Mouse (Mus musculus) stomach, postnatal 0 days (tissue): Measurements from ENCODE around the gene Zfp472. TPM values are rescaled to one million over a fixed set of nuclear protein-coding genes. Genes with fewer than 3 reads are reported as not detected.
A peak's percentile ranks its signal among the peaks of the same experiment; 100 is the strongest.

Experiments used
- ATAC-seq: fragments of 200-750 bp; cut with Nextera tagmentation; 2 replicates; pipeline ENCODE4 v1.8.0; 2017; ENCODE audit not compliant: low FRiP score, low TSS enrichment
- DNase-seq: peaks from one replicate; pipeline ENCODE4 v3.0.0-alpha.2; 2016; ENCODE audit warnings: low spot score
- H3K27ac ChIP-seq: fragments of 300-500 bp; sonication (generic); replicated peaks from 2 replicates; pipeline ENCODE4 v1.5.1; 2014; ENCODE audit warnings: mild to moderate bottlenecking, control low read depth
- H3K27me3 ChIP-seq: fragments of 300-500 bp; sonication (generic); 2 replicates; pipeline ENCODE4 v1.6.1; 2014; ENCODE audit warnings: low read length; ENCODE audit not compliant: control insufficient read depth, insufficient read depth
- H3K36me3 ChIP-seq: fragments of 300-500 bp; sonication (generic); 2 replicates; pipeline ENCODE4 v1.6.1; 2014; ENCODE audit warnings: low read length, mixed read lengths; ENCODE audit not compliant: control insufficient read depth, insufficient read depth
- H3K4me1 ChIP-seq: fragments of 300-500 bp; sonication (generic); replicated peaks from 2 replicates; pipeline ENCODE4 v1.6.1; 2014; ENCODE audit warnings: antibody characterized with exemption; ENCODE audit not compliant: control insufficient read depth, insufficient read depth
- H3K4me2 ChIP-seq: fragments of 300-500 bp; sonication (generic); replicated peaks from 2 replicates; pipeline ENCODE4 v1.6.1; 2014; ENCODE audit warnings: low read depth, mild to moderate bottlenecking, control low read depth, moderate library complexity
- H3K4me3 ChIP-seq: fragments of 300-500 bp; sonication (generic); 2 replicates; pipeline ENCODE4 v1.5.1; 2014; ENCODE audit warnings: low read depth, low read length, control low read depth
- H3K9ac ChIP-seq: fragments of 300-500 bp; sonication (generic); 2 replicates; pipeline ENCODE4 v1.6.1; 2014; ENCODE audit warnings: mild to moderate bottlenecking, low read length, control low read depth, mixed read lengths
- H3K9me3 ChIP-seq: fragments of 300-500 bp; sonication (generic); 2 replicates; pipeline ENCODE4 v1.6.1; 2016; ENCODE audit warnings: low read length; ENCODE audit not compliant: control insufficient read depth
- CTCF ChIP-seq: IDR thresholded peaks from 2 replicates; pipeline ENCODE4 v1.5.1; 2016; ENCODE audit warnings: antibody characterized with exemption, low read depth, mild to moderate bottlenecking, moderate library complexity
- EP300 ChIP-seq: optimal IDR thresholded peaks from 2 replicates; pipeline ENCODE3; 2016; ENCODE audit warnings: antibody characterized with exemption
- WGBS: fragments of 180-500 bp; shearing (Covaris S2); extraction: QIAGEN DNeasy Blood & Tissue Kit; methylation state at CpG from one replicate; pipeline ENCODE4 v1.1.7; 2014; 5-methylcytosine and 5-hydroxymethylcytosine counted together
- polyA plus RNA-seq: library from polyadenylated mRNA; unstranded; fragments of >200 nt; fragmentation: Nextera tagmentation; extraction: Ambion mirVana; gene quantifications from 2 replicates; pipeline ENCODE4 v1.2.1, GENCODE M21; 2015

Zfp472 gene
- polyA plus RNA-seq, 1 experiment from 2014 or later: 5.6 TPM

- H3K9ac ChIP-seq: no peak overlapping the region
- TF ChIP-seq EP300 (no peak), CTCF (no peak)
- no peaks in the 10 kb centered on the region for H3K36me3 ChIP-seq
- no peaks in the 10 kb centered on the region for H3K9me3 ChIP-seq
- WGBS: 78% methylated on average over 5 of the region's 5 CpGs
- ATAC-seq (no peak), DNase-seq (peak; percentile 34)
- H3K27me3 ChIP-seq: no peaks in the 10 kb centered on the region
- no peaks in the 10 kb centered on the region for H3K4me1 ChIP-seq
- H3K4me3 ChIP-seq: no peak overlapping the region
- no peak overlapping the region for H3K27ac ChIP-seq
- H3K4me2 ChIP-seq: no peak overlapping the region
These were observed 37.8 kb upstream of the Zfp472 start for GRCm38 (mm10) chr17:32927803-32928202.

GRCm38 (mm10) chr17:32939831-32940230 lies 25.8 kb upstream of the Zfp472 start:
- TF ChIP-seq EP300 (no peak), CTCF (no peak)

GRCm38 (mm10) chr17:32943661-32944060 lies 22.0 kb upstream of the Zfp472 start:
- WGBS: 92% methylated on average over 3 of the region's 3 CpGs
- Histone ChIP-seq H3K4me1 (peaks cover 4% of the 10 kb centered on the region), H3K27ac (no peak overlapping the region), H3K27me3 (no peaks in the 10 kb centered on the region), H3K4me2 (no peak overlapping the region), H3K36me3 (peaks cover 2% of the 10 kb centered on the region; the same call in 1 of the 2 replicates), H3K9me3 (no peaks in the 10 kb centered on the region), H3K4me3 (no peak overlapping the region), H3K9ac (no peak overlapping the region)
- TF ChIP-seq EP300: no peak
- TF ChIP-seq CTCF: no peak
- DNase-seq (no peak), ATAC-seq (no peak)

More at GRCm38 (mm10) chr17:32939831-32940230, 25.8 kb upstream of the Zfp472 start:
- DNase-seq: no peak
- no peak overlapping the region for H3K27ac ChIP-seq
- H3K4me3 ChIP-seq: no peak overlapping the region
- WGBS: 77% methylated on average over 4 of the region's 4 CpGs
- H3K9me3 ChIP-seq: no peaks in the 10 kb centered on the region
- no peaks in the 10 kb centered on the region for H3K27me3 ChIP-seq
- H3K4me2 ChIP-seq: no peak overlapping the region
- H3K4me1 ChIP-seq: no peaks in the 10 kb centered on the region
- no peak overlapping the region for H3K9ac ChIP-seq
- ATAC-seq: no peak
- peaks cover 2% of the 10 kb centered on the region; the same call in 1 of the 2 replicates for H3K36me3 ChIP-seq

- TF ChIP-seq CTCF: peak; percentile 49
- no peak for TF ChIP-seq EP300
- Histone ChIP-seq H3K9me3 (no peaks in the 10 kb centered on the region), H3K4me2 (no peak overlapping the region), H3K27ac (no peak overlapping the region), H3K27me3 (no peaks in the 10 kb centered on the region), H3K4me1 (peaks cover 4% of the 10 kb centered on the region), H3K36me3 (peaks cover 2% of the 10 kb centered on the region; the same call in 1 of the 2 replicates), H3K9ac (no peak overlapping the region), H3K4me3 (no peak overlapping the region)
- ATAC-seq (no peak), DNase-seq (no peak)
- 64% methylated on average over 3 of the region's 3 CpGs for WGBS
These were observed 21.1 kb upstream of the Zfp472 start for GRCm38 (mm10) chr17:32944402-32945035.

- 36% methylated on average over 9 of the region's 9 CpGs for WGBS
- H3K27ac ChIP-seq: peak overlapping the region; percentile 89
- no peak for ATAC-seq
- DNase-seq: no peak
- H3K27me3 ChIP-seq: no peaks in the 10 kb centered on the region
- H3K36me3 ChIP-seq: peaks cover 2% of the 10 kb centered on the region; the same call in 1 of the 2 replicates
- H3K4me3 ChIP-seq: peak overlapping the region; percentile 73
- peak overlapping the region; percentile 82 for H3K9ac ChIP-seq
- TF ChIP-seq CTCF: no peak
- TF ChIP-seq EP300: no peak
- H3K4me2 ChIP-seq: peak overlapping the region; percentile 93
- peaks cover 4% of the 10 kb centered on the region for H3K4me1 ChIP-seq
- H3K9me3 ChIP-seq: no peaks in the 10 kb centered on the region
These were observed 18.9 kb upstream of the Zfp472 start for GRCm38 (mm10) chr17:32946716-32947115.

- WGBS: 4% methylated on average over 12 of the region's 12 CpGs
- DNase-seq (peak; percentile 99), ATAC-seq (peak; percentile 98)
- H3K27me3 ChIP-seq: no peaks in the 10 kb centered on the region
- peak within 1 kb of the TSS; percentile 73 for H3K4me3 ChIP-seq
- peak within 1 kb of the TSS; percentile 93 for H3K4me2 ChIP-seq
- H3K4me1 ChIP-seq: peaks cover 4% of the 10 kb centered on the region
- peak within 1 kb of the TSS; percentile 89 for H3K27ac ChIP-seq
- TF ChIP-seq EP300: no peak
- no peak for TF ChIP-seq CTCF
- peaks cover 2% of the 10 kb centered on the region; the same call in 1 of the 2 replicates for H3K36me3 ChIP-seq
- peak within 1 kb of the TSS; percentile 82 for H3K9ac ChIP-seq
- H3K9me3 ChIP-seq: no peaks in the 10 kb centered on the region
These were observed 18.2 kb upstream of the Zfp472 start, which contains the start of gene Cyp4f13 for GRCm38 (mm10) chr17:32947215-32947914. Gene Cyp4f13, minus strand, starts transcription at chr17:32947402.
